Mouse (Mus musculus) heart, adult 11 months (tissue): Measurements from ENCODE around the gene Map1lc3b.

Experiments
- DNase-seq: peaks from one replicate; pipeline ENCODE4 v3.0.0; 2022

Gene Map1lc3b

GRCm38 (mm10) chr8:121573275-121573674 lies 16.9 kb upstream of the Map1lc3b start:
- peak; percentile 98 for DNase-seq

DNA sequence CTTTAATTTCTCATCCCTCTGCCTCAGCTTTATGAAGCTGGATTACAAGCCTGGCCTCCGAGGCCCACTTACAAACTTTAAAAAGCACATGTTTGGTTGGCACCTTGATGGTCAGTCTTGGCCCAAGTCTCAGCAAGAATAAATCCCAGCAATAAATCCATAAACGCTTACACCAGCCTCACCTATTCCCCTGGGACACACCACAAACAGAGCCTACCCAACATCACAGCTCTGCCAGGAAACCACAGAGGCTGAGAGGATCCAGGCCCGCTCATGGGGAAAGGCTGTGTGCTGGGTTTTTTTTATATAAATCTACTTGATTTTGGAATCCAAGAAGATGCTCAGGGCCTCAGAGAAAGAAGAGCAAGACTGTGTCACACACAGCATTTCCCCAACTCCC lies 14.5 kb upstream of the Map1lc3b start:
- DNase-seq = no peak

- DNase-seq = no peak
These were observed 12.1 kb upstream of the Map1lc3b start for GRCm38 (mm10) chr8:121577751-121578675.

- peak; percentile 99 for DNase-seq
These were observed 11.3 kb upstream of the Map1lc3b start, which contains the start of gene Fbxo31 for GRCm38 (mm10) chr8:121578676-121579451. TSS of gene Fbxo31 (minus strand) at chr8:121578806.

DNA sequence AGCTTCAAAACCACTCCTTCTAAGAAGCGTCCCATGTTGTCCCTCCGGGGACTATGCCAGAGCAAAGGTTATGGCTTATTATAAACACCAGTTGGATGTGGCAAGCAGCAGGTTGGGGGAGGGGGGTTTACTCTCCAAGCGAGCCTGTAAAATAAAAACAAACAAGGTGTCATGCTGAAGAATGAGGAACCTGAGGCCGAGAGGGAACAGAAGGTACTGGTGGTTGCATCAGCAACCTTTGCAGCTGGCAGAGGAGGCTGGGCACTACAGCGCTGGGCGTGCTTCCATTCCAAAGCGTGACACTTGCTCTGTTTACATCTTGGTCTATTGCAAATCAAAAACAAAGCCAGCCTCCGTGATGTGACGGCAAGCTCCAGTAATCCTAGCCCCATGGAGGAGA lies 9.7 kb upstream of the Map1lc3b start:
- DNase-seq = no peak

DNA sequence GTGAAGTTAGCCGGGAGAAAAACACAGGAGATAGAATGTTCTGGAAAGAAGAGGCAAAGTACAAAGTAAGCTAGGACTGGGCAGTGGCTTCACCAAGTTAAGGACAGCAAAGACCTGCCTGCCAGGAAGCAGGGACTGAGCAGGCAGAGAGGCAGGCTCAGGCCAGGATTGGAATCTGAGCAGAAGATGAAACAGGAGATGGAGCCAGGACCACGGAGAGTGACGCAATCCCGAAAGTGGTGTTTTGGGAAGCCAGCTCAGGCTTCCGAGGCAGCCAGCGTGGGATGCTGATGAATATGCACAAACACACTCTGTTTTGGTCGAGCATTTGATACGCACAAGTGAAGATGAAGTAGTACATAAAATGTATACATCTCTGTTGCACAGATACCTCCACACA lies 6.5 kb upstream of the Map1lc3b start:
- peak; percentile 94 for DNase-seq

GRCm38 (mm10) chr8:121584730-121585129 lies 5.4 kb upstream of the Map1lc3b start:
- peak; percentile 92 for DNase-seq

- peak; percentile 100 for DNase-seq
These were observed 4.9 kb upstream of the Map1lc3b start for GRCm38 (mm10) chr8:121585159-121585825.

DNA sequence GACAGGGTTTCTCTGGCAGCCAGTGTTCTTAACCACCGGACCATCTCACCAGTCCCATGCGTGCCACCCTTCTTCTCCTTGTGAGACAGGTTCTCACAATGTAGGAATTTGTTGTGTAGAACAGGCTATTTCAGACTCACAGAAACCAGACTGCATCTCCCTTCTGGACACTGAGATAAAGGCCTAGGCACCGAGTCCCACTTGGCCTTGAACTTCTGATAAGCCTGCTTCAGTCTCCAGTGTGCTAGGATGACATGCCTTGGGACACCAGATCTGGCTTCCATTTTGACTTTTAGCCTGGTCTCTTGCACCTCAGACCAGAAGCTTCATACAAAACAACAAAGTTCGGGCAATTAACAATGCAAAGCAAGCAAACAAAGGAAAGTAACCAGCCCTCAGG lies 1.4 kb upstream of the Map1lc3b start:
- DNase-seq = no peak

DNA sequence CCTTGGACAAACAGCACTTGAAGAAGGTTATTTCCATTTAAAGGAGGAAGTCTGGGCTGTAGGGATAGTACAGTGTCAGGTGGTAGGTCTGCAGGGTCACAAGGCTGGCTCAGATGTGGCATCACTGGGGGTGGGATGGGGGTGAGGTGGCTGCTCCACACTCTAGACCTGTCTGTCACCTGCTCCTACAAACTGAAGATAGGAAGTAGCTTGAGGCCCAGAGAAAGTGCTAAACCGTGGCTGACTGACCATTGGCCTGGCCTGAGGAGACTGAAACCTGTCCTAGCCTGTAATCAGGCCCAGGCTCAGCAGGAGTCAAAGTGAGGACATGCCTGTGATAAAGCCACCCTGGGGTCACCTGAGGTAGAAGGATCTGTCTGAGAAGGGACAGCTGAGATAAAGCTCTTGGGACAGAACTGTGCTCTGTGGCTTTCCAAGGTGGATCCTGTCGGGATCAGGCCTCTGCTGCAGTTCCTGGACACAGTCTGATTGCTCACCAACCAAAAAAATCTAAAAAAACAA lies 895 bp upstream of the Map1lc3b start:
- peak; percentile 91 for DNase-seq

DNA sequence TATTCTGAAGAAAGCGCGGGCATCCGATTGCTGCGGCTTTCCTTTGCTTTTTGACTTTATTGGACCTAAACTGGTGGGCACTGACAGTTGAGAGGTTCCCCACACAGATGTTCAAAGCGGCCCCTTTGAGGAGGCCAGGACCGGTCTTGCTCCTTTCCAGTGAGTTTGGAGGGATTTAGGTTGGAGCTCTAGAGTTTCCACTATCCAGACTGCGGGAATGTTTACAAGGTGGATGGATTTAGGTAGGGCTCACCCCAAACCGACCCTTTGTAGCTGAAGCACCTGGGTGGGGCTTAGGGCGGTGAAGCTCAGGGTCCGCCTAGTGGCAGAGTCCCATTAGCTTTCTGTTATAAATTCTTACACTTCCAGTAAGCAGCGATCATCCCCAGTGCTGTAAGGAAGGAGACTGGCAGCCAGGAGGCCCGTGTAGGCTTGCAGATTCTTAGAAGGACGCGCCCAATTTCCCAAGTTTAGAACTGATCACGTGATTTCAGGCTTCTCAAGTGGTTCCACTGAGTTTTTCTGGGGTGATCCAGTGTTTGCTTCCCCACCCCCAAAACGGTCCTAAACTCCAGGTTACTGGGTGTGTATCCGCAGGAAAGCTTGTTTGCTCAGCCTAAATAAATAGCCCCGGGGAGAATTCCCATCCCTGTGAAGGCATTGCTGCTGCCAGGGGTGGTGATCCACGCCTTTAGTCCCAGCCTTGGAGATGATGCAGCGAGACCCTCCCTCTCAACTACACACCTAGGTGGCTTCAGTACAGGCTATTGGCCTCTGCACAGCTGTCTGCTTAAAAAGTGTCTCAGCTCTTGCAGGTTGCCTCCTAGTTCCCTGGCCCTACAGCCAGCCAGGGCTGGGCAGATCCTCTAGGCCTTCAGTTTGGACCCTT lies 1.3 kb downstream of the Map1lc3b start:
- DNase-seq = peak; percentile 97

- DNase-seq = peak; percentile 92
These were observed 3.1 kb downstream of the Map1lc3b start for GRCm38 (mm10) chr8:121593293-121593692.

DNA sequence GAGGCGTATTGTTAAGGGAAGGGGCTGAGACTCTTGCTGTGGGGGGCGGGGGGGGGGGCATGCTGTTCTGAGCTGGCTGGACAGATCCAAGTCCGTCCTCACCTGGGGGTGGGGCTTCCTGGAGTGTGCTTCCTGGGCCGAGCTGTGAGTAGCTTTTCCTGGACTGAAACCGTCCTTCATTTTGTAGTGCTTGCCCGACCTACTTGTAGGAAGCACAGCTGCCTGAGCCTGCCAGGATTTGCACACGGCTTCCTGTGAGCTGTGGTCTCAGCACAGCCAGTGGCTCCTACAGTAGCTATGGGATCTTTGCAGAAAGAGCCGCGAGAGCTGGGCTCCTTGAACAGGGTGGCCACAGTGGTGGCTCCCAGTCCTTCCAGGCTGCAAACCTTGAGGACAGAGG lies 3.8 kb downstream of the Map1lc3b start:
- DNase-seq = peak; percentile 98

DNA sequence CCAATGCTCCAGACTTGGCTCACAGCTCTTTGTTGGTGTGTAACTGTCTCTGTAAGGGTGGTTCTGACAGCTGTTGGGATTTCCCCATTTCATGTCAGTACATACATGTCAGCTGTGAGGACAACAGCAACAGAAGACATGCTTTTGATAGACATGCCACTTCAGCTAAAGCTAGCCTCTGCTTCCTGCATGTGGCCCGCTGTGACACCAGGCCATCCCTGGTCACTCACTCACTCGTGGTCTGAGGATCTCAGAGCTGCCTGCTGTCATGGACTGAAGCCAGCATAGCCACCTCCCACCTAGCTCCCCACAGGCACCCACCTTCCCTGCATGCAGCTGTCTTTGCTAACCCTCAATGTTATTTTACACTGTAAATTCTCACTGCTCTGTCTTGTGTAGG lies 7.3 kb downstream of the Map1lc3b start:
- peak; percentile 87 for DNase-seq

GRCm38 (mm10) chr8:121598190-121598589 lies 8.0 kb downstream of the Map1lc3b start:
- peak; percentile 91 for DNase-seq

DNA sequence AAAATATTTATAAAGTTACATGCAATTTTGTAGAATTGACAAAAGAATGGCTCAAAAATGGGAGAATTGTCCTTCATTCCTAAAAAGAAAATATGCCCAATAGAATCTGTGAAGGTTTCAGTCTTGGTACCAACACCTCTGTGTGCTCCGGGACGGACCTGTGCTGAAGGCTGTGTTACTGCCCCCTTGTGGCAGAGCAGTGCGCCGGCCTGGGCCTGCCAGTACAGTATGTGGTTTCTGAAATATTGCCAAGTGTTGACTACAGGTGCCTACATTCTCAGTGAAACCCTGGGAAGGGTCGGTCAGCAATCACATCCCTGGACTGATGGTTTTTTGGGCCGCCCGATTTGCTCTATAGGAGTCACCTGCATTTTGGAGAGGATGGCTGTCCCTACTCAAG lies 8.7 kb downstream of the Map1lc3b start:
- DNase-seq = peak; percentile 96

GRCm38 (mm10) chr8:121599842-121600241 lies 9.7 kb downstream of the Map1lc3b start:
- peak; percentile 92 for DNase-seq

DNA sequence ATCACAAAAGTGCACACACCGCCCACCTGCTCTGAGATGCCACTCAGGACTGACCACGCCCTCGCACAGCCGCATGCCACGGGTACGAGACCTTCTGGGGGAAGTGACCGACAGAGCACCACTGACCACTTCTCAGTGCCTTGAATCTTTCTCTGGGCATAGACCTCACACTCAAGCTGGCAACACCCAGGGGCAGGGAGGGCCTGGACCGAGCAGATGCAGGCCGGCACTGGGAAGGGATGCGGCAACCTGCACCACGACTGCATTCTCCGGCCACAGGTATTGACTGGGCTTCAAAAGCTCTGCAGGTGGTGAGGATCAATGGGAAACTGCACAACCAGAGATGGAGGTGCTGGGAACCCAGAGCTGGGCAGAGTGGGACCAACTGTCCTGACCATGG lies 12.2 kb downstream of the Map1lc3b start:
- DNase-seq = peak; percentile 94

- DNase-seq = peak; percentile 98
These were observed 12.7 kb downstream of the Map1lc3b start for GRCm38 (mm10) chr8:121602860-121603259.

DNA sequence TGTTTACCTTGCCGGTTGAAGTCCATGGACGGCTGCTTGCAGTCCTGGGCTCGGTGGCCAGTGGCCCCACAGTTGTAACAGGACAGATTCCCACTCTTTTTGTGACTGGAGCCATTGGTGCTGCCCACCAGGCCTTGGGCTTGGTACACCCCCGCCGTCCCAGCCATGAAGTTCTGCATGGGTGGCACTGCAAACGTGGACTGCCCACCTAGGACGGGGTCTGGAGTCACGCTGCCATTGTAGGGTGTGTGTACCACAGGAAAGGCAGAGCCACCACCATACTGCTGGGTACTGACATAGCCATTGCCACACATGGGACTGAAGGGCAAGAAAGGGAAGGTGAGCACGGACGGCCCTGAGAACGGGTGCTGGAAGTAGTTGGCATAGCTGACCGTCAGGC lies 13.6 kb downstream of the Map1lc3b start:
- DNase-seq = peak; percentile 92

DNA sequence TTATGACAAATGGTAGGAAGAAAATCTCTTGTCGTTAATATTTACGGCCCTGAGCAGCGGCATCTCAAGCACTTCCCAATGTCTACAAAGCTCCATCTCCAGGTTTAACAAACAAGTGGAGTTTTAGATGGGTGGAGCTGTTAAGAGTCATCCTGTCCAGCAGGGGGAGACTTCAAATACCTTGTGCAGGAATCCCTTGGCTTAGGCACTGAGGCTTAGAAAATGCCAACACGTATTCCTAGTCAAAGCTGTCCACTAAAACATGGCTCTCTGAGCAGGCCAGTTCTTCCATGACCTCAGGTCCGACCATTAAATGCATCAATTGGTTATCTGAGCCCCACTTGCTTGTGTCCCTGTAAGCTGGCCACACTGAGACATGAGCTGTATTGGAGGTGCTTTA lies 17.5 kb downstream of the Map1lc3b start:
- DNase-seq = no peak

- DNase-seq = peak; percentile 93
These were observed 19.1 kb downstream of the Map1lc3b start for GRCm38 (mm10) chr8:121609251-121609650.
